Mouse (Mus musculus) embryonic facial prominence, embryonic 12.5 days (tissue): ENCODE results near the gene Ralgps1. TPM values are rescaled to one million over a fixed set of nuclear protein-coding genes. Genes with fewer than 3 reads are reported as not detected.

Experiments
- ATAC-seq: fragments of 200-750 bp; cut with Nextera tagmentation; 2 replicates; pipeline ENCODE4 v1.8.0; 2017; ENCODE audit not compliant: insufficient number of reproducible peaks, insufficient read depth, low FRiP score, low TSS enrichment
- H3K27ac ChIP-seq: fragments of 300-500 bp; sonication (generic); 2 replicates; pipeline ENCODE4 v1.5.1; 2016; ENCODE audit warnings: mild to moderate bottlenecking
- H3K27me3 ChIP-seq: fragments of 300-500 bp; sonication (generic); 2 replicates; pipeline ENCODE4 v1.6.1; 2016; ENCODE audit warnings: mild to moderate bottlenecking, moderate library complexity
- H3K36me3 ChIP-seq: fragments of 300-500 bp; sonication (generic); 2 replicates; pipeline ENCODE4 v1.6.1; 2016; ENCODE audit warnings: mild to moderate bottlenecking
- H3K4me1 ChIP-seq: fragments of 300-500 bp; sonication (generic); 2 replicates; pipeline ENCODE4 v1.6.1; 2016
- H3K4me2 ChIP-seq: fragments of 300-500 bp; sonication (generic); replicated peaks from 2 replicates; pipeline ENCODE4 v1.6.1; 2016; ENCODE audit warnings: mild to moderate bottlenecking, moderate library complexity
- H3K4me3 ChIP-seq: fragments of 300-500 bp; sonication (generic); 2 replicates; pipeline ENCODE4 v1.5.1; 2016; ENCODE audit warnings: mild to moderate bottlenecking
- H3K9ac ChIP-seq: fragments of 300-500 bp; sonication (generic); 2 replicates; pipeline ENCODE4 v1.6.1; 2016; ENCODE audit warnings: mild to moderate bottlenecking, moderate library complexity
- H3K9me3 ChIP-seq: fragments of 300-500 bp; sonication (generic); 2 replicates; pipeline ENCODE4 v1.6.1; 2016; ENCODE audit warnings: mild to moderate bottlenecking, moderate library complexity
- WGBS: fragments of 180-500 bp; shearing (Covaris S2); methylation state at CpG from one replicate; pipeline ENCODE4 v1.1.7; 2016; 5-methylcytosine and 5-hydroxymethylcytosine counted together
- polyA plus RNA-seq: library from polyadenylated mRNA; unstranded; fragments of >200 nt; fragmentation: Nextera tagmentation; extraction: Ambion mirVana; gene quantifications from 2 replicates; pipeline ENCODE4 v1.2.1, GENCODE M21; 2016

Gene Ralgps1
- polyA plus RNA-seq, 1 experiment from 2014 or later = 4.8 TPM

DNA sequence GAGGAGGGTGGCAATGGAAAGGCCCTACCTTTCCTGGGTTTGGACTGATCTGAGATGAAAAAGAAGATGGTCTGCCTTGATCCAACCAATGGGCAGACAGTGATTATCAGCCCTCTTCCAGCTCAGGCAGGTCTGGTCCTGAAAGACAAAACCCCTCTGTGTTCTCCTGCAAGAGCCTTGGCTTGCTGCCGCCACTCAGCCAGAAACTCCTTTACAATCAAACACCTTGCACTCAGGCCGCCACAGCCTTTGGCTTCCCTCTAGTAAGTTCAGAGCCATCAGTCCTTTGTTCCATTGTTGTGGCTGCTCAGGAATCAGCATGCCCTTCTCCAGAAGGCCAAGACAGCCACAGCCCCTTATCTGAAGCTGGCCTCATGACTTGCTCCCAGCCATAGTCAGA is 139.5 kb downstream of the Ralgps1 start:
- H3K4me2 ChIP-seq = no peak overlapping the region
- H3K9me3 ChIP-seq = no peaks in the 10 kb centered on the region
- H3K4me3 ChIP-seq = no peak overlapping the region
- H3K36me3 ChIP-seq = peaks cover 44% of the 10 kb centered on the region
- H3K27me3 ChIP-seq = no peaks in the 10 kb centered on the region
- H3K27ac ChIP-seq = no peak overlapping the region
- no peak overlapping the region for H3K9ac ChIP-seq
- 77% methylated on average over 2 of the region's 2 CpGs for WGBS
- peaks cover 9% of the 10 kb centered on the region; the same call in 1 of the 2 replicates for H3K4me1 ChIP-seq
- no peak for ATAC-seq

DNA sequence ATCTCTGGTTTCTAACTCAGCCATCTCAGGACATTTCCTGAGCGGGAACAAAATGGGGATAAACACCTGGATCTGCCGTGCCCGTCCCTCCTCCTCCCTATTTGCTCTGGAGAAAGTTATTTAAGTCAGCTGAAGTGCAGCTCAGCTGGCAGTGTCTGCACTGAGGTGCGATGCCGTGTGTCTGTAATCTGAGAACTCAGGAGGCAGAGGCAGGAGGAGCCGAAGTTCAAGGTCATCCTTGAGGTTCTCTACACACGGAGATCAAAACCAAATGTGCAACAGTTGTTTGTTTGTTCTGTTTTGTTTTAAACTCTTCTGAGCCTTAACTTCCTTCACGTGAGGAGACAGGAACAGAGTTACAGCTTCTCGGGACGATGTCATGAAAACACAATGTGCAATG is 140.6 kb downstream of the Ralgps1 start:
- no peak overlapping the region for H3K4me2 ChIP-seq
- H3K36me3 ChIP-seq = peaks cover 44% of the 10 kb centered on the region
- H3K4me1 ChIP-seq = peaks cover 12% of the 10 kb centered on the region; the same call in 1 of the 2 replicates
- H3K4me3 ChIP-seq = no peak overlapping the region
- no peaks in the 10 kb centered on the region for H3K9me3 ChIP-seq
- 46% methylated on average over 10 of the region's 10 CpGs for WGBS
- no peaks in the 10 kb centered on the region for H3K27me3 ChIP-seq
- no peak for ATAC-seq
- H3K9ac ChIP-seq = no peak overlapping the region
- no peak overlapping the region for H3K27ac ChIP-seq

DNA sequence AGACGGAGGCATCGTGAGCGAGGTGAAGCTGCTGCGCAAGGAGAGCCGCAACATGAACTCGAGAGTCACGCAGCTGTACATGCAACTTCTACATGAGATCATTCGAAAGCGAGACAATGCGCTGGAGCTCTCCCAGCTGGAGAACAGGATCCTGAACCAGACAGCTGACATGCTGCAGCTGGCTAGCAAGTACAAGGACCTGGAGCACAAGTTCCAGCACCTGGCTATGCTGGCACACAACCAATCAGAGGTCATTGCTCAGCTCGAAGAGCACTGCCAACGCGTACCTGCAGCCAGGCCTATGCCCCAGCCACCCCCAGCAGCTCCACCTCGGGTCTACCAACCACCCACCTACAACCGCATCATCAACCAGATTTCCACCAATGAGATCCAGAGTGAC is 142.7 kb downstream of the Ralgps1 start:
- H3K4me2 ChIP-seq = no peak overlapping the region
- H3K9ac ChIP-seq = no peak overlapping the region
- H3K27ac ChIP-seq = no peak overlapping the region
- no peak overlapping the region for H3K4me3 ChIP-seq
- no peaks in the 10 kb centered on the region for H3K27me3 ChIP-seq
- ATAC-seq = no peak
- H3K4me1 ChIP-seq = peaks cover 18% of the 10 kb centered on the region; the same call in 1 of the 2 replicates
- no peaks in the 10 kb centered on the region for H3K9me3 ChIP-seq
- peaks cover 48% of the 10 kb centered on the region for H3K36me3 ChIP-seq
- 94% methylated on average over 15 of the region's 15 CpGs for WGBS

DNA sequence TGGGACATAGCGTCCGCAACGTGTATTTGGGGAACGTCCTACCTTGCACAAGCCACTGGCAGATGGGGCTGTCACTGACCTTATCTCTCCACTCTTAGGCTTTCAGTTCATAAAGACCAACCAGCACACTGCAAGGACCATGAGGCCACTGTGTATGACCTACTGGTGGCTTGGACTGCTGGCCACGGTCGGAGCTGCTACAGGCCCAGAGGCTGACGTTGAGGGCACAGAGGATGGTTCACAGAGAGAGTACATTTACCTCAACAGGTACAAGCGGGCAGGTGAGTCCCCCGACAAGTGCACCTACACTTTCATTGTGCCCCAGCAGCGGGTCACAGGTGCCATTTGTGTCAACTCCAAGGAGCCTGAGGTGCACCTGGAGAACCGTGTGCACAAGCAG is 143.2 kb downstream of the Ralgps1 start:
- Histone ChIP-seq H3K27me3 (no peaks in the 10 kb centered on the region), H3K4me1 (peaks cover 23% of the 10 kb centered on the region; the same call in 1 of the 2 replicates), H3K36me3 (peaks cover 49% of the 10 kb centered on the region), H3K4me2 (no peak overlapping the region), H3K4me3 (no peak overlapping the region), H3K27ac (no peak overlapping the region), H3K9ac (no peak overlapping the region), H3K9me3 (no peaks in the 10 kb centered on the region)
- no peak for ATAC-seq
- WGBS = 91% methylated on average over 11 of the region's 11 CpGs

DNA sequence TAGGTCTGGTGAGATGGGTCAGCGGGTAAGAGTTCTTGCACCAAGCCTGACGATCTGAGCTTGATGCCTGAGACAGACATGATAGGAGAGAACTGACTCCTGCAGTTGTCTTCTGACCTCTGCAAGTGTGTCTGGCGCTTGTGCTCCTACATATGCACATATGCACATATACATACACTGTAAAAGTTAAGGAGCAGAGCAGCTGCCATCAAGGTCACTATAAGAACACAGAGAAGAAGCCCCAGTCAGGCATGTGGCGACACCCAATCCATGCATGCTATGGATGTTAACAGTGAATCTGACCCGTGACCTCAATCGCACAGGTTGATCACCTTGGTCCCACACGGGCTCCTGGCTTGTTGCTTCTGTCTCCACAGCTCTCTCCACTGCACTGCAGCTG is 145.4 kb downstream of the Ralgps1 start:
- Histone ChIP-seq H3K36me3 (peaks cover 43% of the 10 kb centered on the region), H3K9ac (no peak overlapping the region), H3K27ac (no peak overlapping the region), H3K9me3 (no peaks in the 10 kb centered on the region), H3K4me3 (no peak overlapping the region), H3K27me3 (no peaks in the 10 kb centered on the region), H3K4me1 (peaks cover 19% of the 10 kb centered on the region; the same call in 1 of the 2 replicates), H3K4me2 (no peak overlapping the region)
- ATAC-seq = no peak
- 87% methylated on average over 7 of the region's 7 CpGs for WGBS

DNA sequence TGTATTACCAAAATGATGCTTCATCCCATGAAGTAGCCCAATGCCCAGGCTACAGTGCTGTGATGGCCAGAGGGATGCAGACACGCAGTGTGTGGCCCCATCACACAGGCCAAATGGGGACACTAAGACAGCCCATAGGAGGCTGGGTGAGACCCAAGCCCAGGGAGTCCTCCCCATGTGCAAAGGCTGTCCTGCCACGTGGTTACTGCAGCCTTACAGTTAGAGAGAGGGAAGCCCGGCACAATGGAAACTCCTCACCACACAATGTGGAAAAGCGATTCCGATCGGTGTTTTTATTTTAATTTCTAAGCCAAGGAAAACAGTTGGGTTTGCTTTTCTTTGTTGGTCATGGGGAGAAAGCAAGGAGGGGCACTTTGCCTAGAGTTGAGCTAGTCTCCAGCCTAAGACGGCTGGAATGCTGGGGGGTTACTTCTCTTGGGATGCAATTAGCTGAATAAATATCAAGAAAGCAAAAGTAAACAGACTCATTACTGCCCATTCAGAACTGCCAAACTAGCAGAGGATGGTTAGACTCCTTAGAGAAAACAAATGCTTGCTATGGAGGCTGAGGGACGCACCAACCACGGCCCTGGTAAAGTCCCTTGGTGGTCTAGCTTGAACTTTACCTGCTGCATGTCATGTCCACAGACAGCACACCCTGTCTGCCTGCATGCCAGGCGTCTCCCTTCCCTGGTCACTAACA is 147.5 kb downstream of the Ralgps1 start:
- Histone ChIP-seq H3K27me3 (no peaks in the 10 kb centered on the region), H3K4me3 (no peak overlapping the region), H3K4me2 (no peak overlapping the region), H3K9me3 (no peaks in the 10 kb centered on the region), H3K4me1 (peaks cover 37% of the 10 kb centered on the region), H3K27ac (no peak overlapping the region), H3K36me3 (peaks cover 24% of the 10 kb centered on the region), H3K9ac (no peak overlapping the region)
- no peak for ATAC-seq
- 65% methylated on average over 10 of the region's 10 CpGs for WGBS

DNA sequence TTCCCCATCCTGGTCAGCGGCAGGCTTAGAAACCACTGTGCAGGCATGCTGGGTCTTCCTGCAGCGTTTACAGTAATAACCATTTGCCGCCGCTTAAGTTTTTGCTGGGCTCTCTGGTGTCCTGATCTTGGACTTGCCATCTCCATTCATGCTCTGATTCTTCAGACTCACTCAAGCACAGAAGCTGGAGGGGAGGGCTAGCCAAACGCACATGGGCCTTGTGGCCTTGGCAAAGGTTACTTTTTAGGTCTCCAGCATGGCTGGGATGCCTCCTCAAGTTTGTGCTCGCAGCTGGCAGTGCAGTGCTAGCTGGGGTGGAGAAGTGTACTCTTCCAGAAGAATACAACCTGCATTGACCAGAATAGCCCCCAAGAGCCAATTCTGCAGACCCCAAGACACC is 148.8 kb downstream of the Ralgps1 start:
- WGBS = 86% methylated on average over 6 of the region's 6 CpGs
- peaks cover 48% of the 10 kb centered on the region for H3K4me1 ChIP-seq
- no peak for ATAC-seq

DNA sequence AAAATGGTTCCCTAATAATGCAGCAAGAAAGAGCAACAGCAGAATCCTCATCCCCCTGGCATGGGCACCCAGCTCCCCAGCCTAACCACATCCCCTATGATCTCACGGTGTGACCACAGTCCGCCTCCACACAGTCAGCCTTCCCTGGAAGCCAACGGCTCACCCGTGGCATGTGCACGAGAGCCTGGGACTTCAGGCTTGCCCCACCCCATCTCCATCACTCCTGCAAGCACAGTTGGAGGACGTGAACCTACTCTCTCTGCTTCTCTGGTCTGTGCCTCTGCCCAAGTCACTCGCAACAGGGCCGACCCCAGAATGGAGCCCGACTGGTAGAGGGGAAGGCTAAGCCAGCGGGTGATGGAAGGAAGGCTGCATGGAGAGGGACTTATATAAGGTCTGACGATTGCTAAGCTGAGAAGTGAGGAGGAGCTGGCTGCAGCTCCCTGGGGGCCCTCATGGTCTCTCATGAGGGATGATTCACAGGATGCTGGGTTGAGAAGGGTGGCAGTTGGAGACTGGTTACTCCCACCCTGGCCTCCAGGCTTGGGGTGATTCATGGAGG is 149.9 kb downstream of the Ralgps1 start:
- Histone ChIP-seq H3K36me3 (peaks cover 16% of the 10 kb centered on the region; the same call in 1 of the 2 replicates), H3K9me3 (no peaks in the 10 kb centered on the region), H3K27ac (no peak overlapping the region), H3K4me3 (no peak overlapping the region), H3K9ac (no peak overlapping the region), H3K4me2 (no peak overlapping the region), H3K4me1 (peaks cover 50% of the 10 kb centered on the region), H3K27me3 (no peaks in the 10 kb centered on the region)
- 92% methylated on average over 11 of the region's 11 CpGs for WGBS
- no peak for ATAC-seq

More for the DNA sequence above, 148.8 kb downstream of the Ralgps1 start:
- no peak overlapping the region for H3K9ac ChIP-seq
- no peak overlapping the region for H3K4me3 ChIP-seq
- peaks cover 16% of the 10 kb centered on the region; the same call in 1 of the 2 replicates for H3K36me3 ChIP-seq
- H3K9me3 ChIP-seq = no peaks in the 10 kb centered on the region
- H3K4me2 ChIP-seq = no peak overlapping the region
- H3K27ac ChIP-seq = no peak overlapping the region
- H3K27me3 ChIP-seq = no peaks in the 10 kb centered on the region

DNA sequence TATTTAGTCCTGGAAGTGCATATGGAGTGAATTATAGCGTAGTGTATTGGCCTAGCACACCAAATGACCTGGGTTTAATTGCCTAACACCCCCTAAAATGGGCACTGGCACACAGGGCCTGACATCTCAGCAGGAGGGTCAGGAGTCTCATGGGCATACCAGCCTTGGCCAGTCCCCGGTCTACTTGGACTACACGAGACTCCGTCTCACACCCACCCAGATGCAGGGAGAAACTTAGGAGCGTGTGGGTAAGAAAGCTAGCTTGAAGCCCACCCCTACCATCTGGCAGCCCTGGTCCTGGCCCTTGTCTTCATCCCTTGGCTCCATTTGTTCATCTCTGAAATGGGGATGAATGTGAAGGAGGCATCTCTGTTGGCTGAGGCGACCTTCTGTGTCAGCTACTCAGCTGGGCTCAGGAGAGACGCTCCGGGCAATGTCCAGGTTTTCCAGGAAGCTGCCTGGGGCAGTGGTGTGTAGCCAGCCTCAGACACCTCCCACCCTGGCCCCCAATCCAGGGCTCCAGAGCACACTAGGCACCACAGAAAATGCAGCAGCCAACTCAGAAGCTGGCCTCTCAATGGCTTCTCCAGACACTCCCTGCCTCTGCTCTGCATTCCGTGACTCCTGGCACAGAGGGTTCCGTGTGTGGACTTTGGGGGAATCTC is 150.5 kb downstream of the Ralgps1 start:
- no peak overlapping the region for H3K4me3 ChIP-seq
- H3K4me1 ChIP-seq = peaks cover 50% of the 10 kb centered on the region
- no peak for ATAC-seq
- H3K9ac ChIP-seq = no peak overlapping the region
- WGBS = 74% methylated on average over 10 of the region's 10 CpGs
- H3K36me3 ChIP-seq = peaks cover 16% of the 10 kb centered on the region; the same call in 1 of the 2 replicates
- H3K4me2 ChIP-seq = no peak overlapping the region
- no peaks in the 10 kb centered on the region for H3K27me3 ChIP-seq
- no peaks in the 10 kb centered on the region for H3K9me3 ChIP-seq
- 0 out of 2 replicates have a peak overlapping the region, but pooled peaks have one; percentile 9 for H3K27ac ChIP-seq

DNA sequence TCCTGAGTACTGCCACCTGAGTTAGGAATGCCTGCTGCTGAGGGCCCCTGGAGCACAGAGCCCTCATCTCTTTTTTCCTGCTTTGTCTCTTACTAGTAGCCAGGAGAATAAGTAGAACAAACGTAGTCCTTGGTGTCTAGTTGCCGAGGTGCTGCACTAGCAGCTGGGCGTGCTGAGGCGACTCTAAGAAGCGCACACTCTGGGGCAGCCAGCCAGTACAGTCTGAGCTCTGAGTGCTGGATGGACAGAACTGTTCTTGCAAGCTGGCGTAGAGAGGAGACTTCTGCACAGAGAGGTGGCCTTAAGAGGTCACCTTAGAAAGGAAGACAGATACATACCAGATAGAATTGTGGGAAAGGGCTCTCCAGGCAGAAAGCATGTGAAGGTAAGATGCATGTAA is 151.0 kb downstream of the Ralgps1 start:
- peak overlapping the region; percentile 60 for H3K27ac ChIP-seq
- peaks cover 55% of the 10 kb centered on the region for H3K4me1 ChIP-seq
- 52% methylated on average over 6 of the region's 6 CpGs for WGBS
- peaks cover 14% of the 10 kb centered on the region; the same call in 1 of the 2 replicates for H3K36me3 ChIP-seq
- no peaks in the 10 kb centered on the region for H3K9me3 ChIP-seq
- ATAC-seq = no peak
- no peaks in the 10 kb centered on the region for H3K27me3 ChIP-seq
- H3K9ac ChIP-seq = no peak overlapping the region
- no peak overlapping the region for H3K4me3 ChIP-seq
- H3K4me2 ChIP-seq = 0 out of 2 replicates have a peak overlapping the region, but pooled peaks have one; percentile 1

DNA sequence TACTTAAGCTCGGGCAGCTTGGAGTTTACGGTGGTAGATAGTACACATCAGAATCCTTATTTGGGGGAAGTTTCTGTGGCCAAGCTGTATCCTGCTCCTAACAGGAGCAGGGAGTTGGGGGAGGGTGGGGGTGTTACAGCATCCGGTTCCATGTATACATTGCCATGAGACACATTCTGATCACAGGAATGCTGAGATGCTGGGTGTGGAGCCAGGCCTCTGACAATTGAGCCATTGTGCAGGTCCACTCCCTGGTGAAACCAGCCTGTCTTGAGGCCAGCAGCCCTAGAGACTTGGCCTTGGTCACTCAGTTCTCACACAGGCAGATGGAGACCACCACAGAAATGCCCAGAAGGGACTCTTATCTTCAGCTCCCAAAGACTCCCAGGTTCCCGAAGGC is 151.6 kb downstream of the Ralgps1 start:
- no peak overlapping the region for H3K9ac ChIP-seq
- no peak overlapping the region for H3K4me3 ChIP-seq
- H3K9me3 ChIP-seq = no peaks in the 10 kb centered on the region
- H3K27me3 ChIP-seq = no peaks in the 10 kb centered on the region
- peak overlapping the region; percentile 1 for H3K4me2 ChIP-seq
- 71% methylated on average over 4 of the region's 4 CpGs for WGBS
- peaks cover 57% of the 10 kb centered on the region for H3K4me1 ChIP-seq
- H3K27ac ChIP-seq = peak overlapping the region; percentile 60; the same call in 1 of the 2 replicates
- no peak for ATAC-seq
- H3K36me3 ChIP-seq = peaks cover 9% of the 10 kb centered on the region; the same call in 1 of the 2 replicates
